Mouse (Mus musculus) heart, embryonic 16.5 days (tissue): ENCODE measurements at regions not wholly inside any gene's neighbourhood (a gene's known extent, or its start where the extent isn't known, plus 50 kb on each side); places are given as distances from the start of the nearest gene placed in this dataset.

ENCODE experiments used
- ATAC-seq: fragments of 200-750 bp; cut with Nextera tagmentation; replicated peaks from 2 replicates; pipeline ENCODE4 v1.8.0; 2017; ENCODE audit warnings: moderate number of reproducible peaks; ENCODE audit not compliant: insufficient read depth, low FRiP score; ENCODE audit errors: extremely low read depth
- H3K27ac ChIP-seq: fragments of 300-500 bp; sonication (generic); 2 replicates; pipeline ENCODE4 v1.5.1; 2014; ENCODE audit warnings: mild to moderate bottlenecking, low read length, control low read depth, moderate library complexity
- H3K27me3 ChIP-seq: fragments of 300-500 bp; sonication (generic); 2 replicates; pipeline ENCODE4 v1.6.1; 2014; ENCODE audit warnings: low read length, mixed read lengths; ENCODE audit not compliant: control insufficient read depth, insufficient read depth
- H3K36me3 ChIP-seq: fragments of 300-500 bp; sonication (generic); 2 replicates; pipeline ENCODE4 v1.6.1; 2014; ENCODE audit not compliant: control insufficient read depth, insufficient read depth
- H3K4me1 ChIP-seq: fragments of 300-500 bp; sonication (generic); 2 replicates; pipeline ENCODE4 v1.6.1; 2014; ENCODE audit warnings: low read length, mixed read lengths; ENCODE audit not compliant: control insufficient read depth, insufficient read depth
- H3K4me2 ChIP-seq: fragments of 300-500 bp; sonication (generic); 2 replicates; pipeline ENCODE4 v1.6.1; 2014; ENCODE audit warnings: low read depth, mild to moderate bottlenecking, control low read depth, low read length
- H3K4me3 ChIP-seq: fragments of 300-500 bp; sonication (generic); 2 replicates; pipeline ENCODE4 v1.5.1; 2014; ENCODE audit warnings: mild to moderate bottlenecking, control low read depth, low read length
- H3K9ac ChIP-seq: fragments of 300-500 bp; sonication (generic); 2 replicates; pipeline ENCODE4 v1.6.1; 2014; ENCODE audit warnings: low read length, control low read depth
- H3K9me3 ChIP-seq: fragments of 300-500 bp; sonication (generic); replicated peaks from 2 replicates; pipeline ENCODE4 v1.6.1; 2016; ENCODE audit warnings: low read length; ENCODE audit not compliant: control insufficient read depth
- WGBS: fragments of 180-500 bp; shearing (Covaris S2); extraction: QIAGEN DNeasy Blood & Tissue Kit; methylation state at CpG from one replicate; pipeline ENCODE4 v1.1.7; 2014; 5-methylcytosine and 5-hydroxymethylcytosine counted together

DNA sequence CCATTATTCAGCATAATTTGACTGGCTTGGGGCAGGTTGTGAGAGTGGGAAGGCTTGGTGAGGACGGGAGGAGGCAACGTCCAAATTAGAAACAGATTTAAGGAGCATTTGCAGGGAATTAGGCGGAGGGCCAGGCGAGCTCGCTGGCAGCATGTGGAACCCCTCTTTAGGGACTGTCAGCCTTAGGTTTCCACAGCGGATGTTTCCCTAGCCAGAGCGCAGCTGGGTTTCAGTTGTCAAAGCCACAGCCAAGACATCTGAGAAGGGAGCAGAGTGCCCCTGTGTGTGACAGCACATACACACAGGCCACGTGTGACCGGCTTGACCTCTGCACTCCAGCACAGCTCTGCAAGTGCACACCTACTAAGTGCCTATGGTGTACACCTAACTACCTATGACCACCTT lies 94.5 kb downstream of the Cpn2 start:
- WGBS = 41% methylated on average over 9 of the region's 9 CpGs

DNA sequence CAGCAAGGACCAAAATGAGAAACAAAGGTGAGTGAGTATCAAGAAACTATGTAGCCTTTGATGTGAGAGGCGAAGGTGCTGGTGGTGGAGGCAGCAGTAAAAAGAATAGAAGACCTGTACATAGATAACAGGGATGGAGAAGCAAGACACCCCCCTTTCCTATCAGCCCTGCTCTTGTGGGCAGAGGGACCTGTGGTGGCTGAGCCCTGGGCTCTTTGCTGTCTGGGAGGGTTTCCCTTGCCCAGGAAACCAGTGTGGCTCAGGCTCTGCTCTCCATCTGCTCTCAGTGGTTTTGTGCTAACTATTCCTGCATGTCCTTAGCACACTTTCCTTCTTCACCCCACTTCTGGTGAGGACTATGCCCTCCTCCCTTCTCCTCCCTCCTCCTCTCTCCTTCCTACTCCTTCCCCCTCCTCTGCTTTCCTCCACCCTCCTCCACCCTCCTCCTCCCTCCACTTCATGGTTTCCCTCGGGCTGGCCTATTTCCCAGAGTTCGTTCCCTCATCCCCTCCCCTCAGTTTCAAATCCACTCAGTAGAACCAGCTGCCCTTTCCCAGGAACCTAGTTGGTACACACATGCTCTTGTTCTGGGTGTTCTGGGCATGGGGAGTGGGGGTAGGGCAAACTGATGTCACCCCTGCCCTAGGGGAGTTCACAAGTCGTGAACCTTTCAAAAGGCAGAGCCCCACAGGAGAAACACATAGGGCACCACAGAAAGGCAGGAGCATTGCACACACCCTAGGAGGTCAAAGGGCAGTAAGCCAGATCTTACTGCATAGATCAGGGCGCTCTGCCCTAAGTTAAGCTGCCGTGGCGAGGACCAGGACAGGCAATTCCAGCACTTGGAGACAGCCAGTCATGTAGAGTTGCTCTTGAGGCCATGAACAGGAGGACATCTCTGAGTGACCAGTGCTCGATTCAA lies 93.1 kb downstream of the Cpn2 start:
- H3K9me3 ChIP-seq = no peaks in the 10 kb centered on the region
- no peaks in the 10 kb centered on the region for H3K36me3 ChIP-seq
- peaks cover 4% of the 10 kb centered on the region; the same call in 1 of the 2 replicates for H3K27me3 ChIP-seq
- peaks cover 2% of the 10 kb centered on the region; the same call in 1 of the 2 replicates for H3K4me1 ChIP-seq
- no peak for ATAC-seq
- 64% methylated on average over 8 of the region's 8 CpGs for WGBS
- H3K27ac ChIP-seq = no peak overlapping the region
- no peak overlapping the region for H3K9ac ChIP-seq
- no peak overlapping the region for H3K4me2 ChIP-seq
- no peak overlapping the region for H3K4me3 ChIP-seq

More for the DNA sequence above, 94.5 kb downstream of the Cpn2 start:
- Histone ChIP-seq H3K9ac (no peak overlapping the region), H3K4me3 (no peak overlapping the region), H3K27ac (no peak overlapping the region), H3K36me3 (no peaks in the 10 kb centered on the region), H3K27me3 (peaks cover 4% of the 10 kb centered on the region; the same call in 1 of the 2 replicates), H3K9me3 (no peaks in the 10 kb centered on the region), H3K4me1 (peaks cover 2% of the 10 kb centered on the region; the same call in 1 of the 2 replicates), H3K4me2 (no peak overlapping the region)
- ATAC-seq = peak; percentile 49

DNA sequence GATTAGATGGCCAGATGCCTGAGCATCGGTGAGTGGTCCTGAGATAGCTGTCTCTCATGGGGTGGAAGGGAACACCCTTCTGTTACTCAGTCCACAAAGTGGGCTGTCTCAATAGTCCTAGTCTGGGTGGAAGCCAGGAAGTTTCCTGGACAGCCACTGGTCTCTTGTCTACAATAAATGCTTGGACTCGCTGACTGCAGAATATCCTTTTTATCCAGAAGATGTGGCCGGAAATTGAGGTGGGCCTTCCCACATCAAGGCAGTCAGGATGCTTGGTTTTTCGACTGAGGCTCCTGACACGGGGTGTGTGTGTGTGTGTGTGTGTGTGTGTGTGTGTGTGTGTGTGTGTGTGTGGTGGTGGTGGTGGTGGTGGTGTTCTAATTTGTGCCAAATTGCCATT lies 91.0 kb downstream of the Cpn2 start:
- Histone ChIP-seq H3K27me3 (no peaks in the 10 kb centered on the region), H3K4me2 (no peak overlapping the region), H3K9ac (no peak overlapping the region), H3K4me1 (peaks cover 4% of the 10 kb centered on the region; the same call in 1 of the 2 replicates), H3K9me3 (no peaks in the 10 kb centered on the region), H3K36me3 (no peaks in the 10 kb centered on the region), H3K27ac (no peak overlapping the region), H3K4me3 (no peak overlapping the region)
- ATAC-seq = no peak
- 60% methylated on average over 5 of the region's 5 CpGs for WGBS

DNA sequence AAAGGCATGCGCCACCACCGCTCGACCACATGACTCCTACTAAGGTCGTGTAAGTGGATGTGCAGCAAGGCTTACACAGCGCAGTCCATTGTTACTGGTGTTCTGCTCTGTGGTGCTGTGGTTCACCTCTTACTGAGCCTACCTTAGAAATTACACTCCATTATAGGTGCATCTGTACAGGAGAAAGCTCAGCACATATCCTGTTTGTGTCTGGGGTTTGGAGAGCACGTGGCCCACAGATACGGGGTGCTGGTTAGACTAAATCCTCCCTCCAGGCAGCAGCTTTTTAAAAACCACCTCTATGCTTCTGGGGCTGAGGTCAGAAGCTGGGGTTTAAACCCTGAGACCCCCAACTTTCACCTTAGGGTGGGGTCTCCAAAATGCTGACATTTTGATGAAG lies 89.5 kb downstream of the Cpn2 start:
- Histone ChIP-seq H3K4me2 (no peak overlapping the region), H3K27ac (no peak overlapping the region), H3K36me3 (no peaks in the 10 kb centered on the region), H3K4me3 (no peak overlapping the region), H3K9ac (no peak overlapping the region), H3K4me1 (peaks cover 4% of the 10 kb centered on the region; the same call in 1 of the 2 replicates), H3K27me3 (no peaks in the 10 kb centered on the region), H3K9me3 (no peaks in the 10 kb centered on the region)
- WGBS = 82% methylated on average over 7 of the region's 7 CpGs
- ATAC-seq = no peak

DNA sequence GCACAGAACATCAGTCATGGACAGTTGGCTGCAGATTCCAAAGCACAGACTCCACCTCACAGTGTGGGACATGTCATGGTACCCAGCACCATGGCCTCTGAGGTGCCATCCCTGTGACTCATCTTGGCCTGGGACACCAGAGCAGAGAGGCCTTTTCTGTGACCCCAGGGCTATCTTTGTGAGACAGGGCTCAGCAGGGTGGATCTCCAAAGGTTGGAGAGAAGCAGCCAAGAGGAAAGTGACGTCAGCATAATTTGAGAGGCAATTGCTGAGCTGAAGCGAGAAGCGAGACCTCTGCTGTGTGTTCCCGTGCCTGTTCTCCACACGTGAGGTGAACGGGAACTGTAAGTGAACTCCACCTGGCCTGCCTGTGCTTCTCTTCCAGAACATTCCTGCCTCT lies 88.7 kb downstream of the Cpn2 start:
- WGBS = 67% methylated on average over 6 of the region's 6 CpGs
- ATAC-seq = no peak
- Histone ChIP-seq H3K27me3 (no peaks in the 10 kb centered on the region), H3K36me3 (no peaks in the 10 kb centered on the region), H3K4me3 (no peak overlapping the region), H3K9ac (no peak overlapping the region), H3K4me2 (no peak overlapping the region), H3K4me1 (peaks cover 4% of the 10 kb centered on the region; the same call in 1 of the 2 replicates), H3K9me3 (no peaks in the 10 kb centered on the region), H3K27ac (no peak overlapping the region)

DNA sequence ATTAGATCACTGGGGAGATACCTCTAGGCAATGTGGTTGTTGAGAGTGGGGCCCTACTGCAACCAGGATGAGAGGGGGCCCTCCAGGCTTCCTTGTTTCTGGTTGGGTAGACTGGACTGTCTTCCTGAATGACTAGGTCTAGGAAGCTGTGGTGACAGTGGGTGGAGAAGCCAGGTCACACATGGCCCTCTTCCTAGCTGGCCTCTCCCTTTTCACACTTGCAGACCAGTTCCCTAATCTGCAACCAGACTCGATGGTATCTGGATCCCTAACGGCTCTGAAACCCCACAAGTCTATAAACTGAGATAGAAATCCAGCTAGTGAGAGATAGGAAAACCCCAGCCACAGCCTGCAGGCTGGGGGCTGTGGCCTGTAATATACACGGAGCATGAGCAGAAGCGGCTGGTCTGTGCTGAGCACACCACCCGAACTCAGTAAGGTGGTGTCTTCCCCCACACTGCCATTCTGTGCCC lies 87.8 kb downstream of the Cpn2 start:
- no peak overlapping the region for H3K4me3 ChIP-seq
- no peaks in the 10 kb centered on the region for H3K9me3 ChIP-seq
- H3K27ac ChIP-seq = no peak overlapping the region
- no peak overlapping the region for H3K4me2 ChIP-seq
- 57% methylated on average over 5 of the region's 5 CpGs for WGBS
- no peak overlapping the region for H3K9ac ChIP-seq
- H3K27me3 ChIP-seq = no peaks in the 10 kb centered on the region
- peaks cover 6% of the 10 kb centered on the region for H3K4me1 ChIP-seq
- ATAC-seq = no peak
- no peaks in the 10 kb centered on the region for H3K36me3 ChIP-seq

DNA sequence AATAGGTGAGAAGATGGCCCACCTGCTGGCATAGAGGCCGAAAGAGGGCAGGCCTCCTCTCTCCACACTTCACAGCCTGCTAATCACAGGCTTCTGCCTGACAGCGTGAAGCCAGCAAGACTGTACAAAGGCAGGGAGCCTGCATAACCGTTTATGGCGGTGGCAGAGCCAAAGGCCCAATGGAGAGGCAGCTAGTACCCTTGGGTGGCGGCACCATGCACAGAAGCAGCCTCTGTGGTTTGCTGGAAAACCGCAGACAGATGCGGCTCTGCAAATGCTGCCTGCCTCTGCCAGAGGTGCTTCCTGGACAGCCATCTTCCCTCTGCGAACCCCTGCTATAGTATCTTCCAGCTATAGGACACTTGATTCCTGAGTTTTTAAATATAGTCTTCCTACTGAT lies 86.2 kb downstream of the Cpn2 start:
- Histone ChIP-seq H3K9me3 (no peaks in the 10 kb centered on the region), H3K4me2 (no peak overlapping the region), H3K27ac (no peak overlapping the region), H3K4me1 (peaks cover 22% of the 10 kb centered on the region), H3K9ac (no peak overlapping the region), H3K4me3 (no peak overlapping the region), H3K36me3 (no peaks in the 10 kb centered on the region), H3K27me3 (no peaks in the 10 kb centered on the region)
- WGBS = 68% methylated on average over 8 of the region's 8 CpGs
- no peak for ATAC-seq

DNA sequence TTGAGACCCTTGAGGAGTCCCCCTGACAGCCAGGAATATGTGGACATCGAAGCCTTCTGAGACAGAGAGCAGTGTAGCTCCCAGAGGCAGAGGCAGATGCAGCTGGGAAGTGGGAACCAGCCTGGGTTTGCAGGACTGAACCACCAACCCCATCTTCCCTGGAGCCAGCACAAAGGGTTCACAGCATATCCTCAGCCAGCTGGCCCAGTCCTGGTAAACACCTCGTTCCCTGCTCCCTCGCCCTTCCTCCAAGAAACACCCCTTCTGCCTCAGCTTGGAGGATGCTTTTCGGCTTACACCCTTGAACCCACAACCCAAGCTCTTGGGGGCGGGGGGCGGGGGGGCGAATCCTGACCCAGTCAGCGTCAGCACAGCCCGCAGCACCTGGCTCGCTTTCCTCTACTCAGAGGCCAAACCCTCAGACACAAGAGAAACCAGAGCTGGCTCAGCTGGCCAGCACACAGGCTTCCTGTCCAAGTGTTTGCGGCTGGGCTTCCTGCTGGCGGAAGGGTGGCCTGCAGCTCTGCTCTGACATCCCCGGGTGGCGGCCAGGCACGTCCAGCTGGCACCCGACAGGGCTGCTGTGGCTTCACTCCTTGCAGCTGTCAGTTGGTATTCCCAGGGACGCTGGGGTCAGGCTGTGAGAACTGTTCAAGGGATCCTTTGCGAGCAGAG lies 82.6 kb downstream of the Cpn2 start:
- H3K9ac ChIP-seq = peak overlapping the region; percentile 53
- peaks cover 54% of the 10 kb centered on the region for H3K4me1 ChIP-seq
- ATAC-seq = peak; percentile 67
- H3K4me2 ChIP-seq = peak overlapping the region; percentile 45
- WGBS = 13% methylated on average over 18 of the region's 18 CpGs
- H3K27ac ChIP-seq = peak overlapping the region; percentile 83
- no peaks in the 10 kb centered on the region for H3K9me3 ChIP-seq
- H3K27me3 ChIP-seq = no peaks in the 10 kb centered on the region
- H3K4me3 ChIP-seq = no peak overlapping the region
- no peaks in the 10 kb centered on the region for H3K36me3 ChIP-seq

DNA sequence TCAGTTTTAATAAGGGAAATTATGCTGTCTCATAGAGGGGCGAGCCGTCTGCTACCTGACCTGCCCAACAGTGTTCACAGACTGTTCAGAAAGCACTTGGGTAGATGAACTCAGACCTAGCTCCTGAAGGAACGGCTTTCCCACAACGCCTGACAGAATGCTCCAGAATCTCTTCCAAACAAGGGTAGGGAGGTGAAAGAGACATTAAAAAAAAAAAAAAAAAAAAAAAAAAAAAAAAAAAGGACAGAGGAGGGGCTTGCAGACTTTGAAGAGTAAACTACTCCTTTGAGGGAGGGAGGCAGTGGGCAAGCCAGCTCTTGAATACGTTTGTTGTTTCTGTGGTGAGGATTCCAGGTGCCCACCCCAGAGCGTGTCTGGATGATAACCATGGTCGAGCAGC lies 81.6 kb downstream of the Cpn2 start:
- WGBS = 51% methylated on average over 7 of the region's 7 CpGs

More for the DNA sequence above, 81.6 kb downstream of the Cpn2 start:
- no peak overlapping the region for H3K4me2 ChIP-seq
- peak overlapping the region; percentile 53; the same call in 1 of the 2 replicates for H3K9ac ChIP-seq
- no peak overlapping the region for H3K4me3 ChIP-seq
- peaks cover 1% of the 10 kb centered on the region; the same call in 1 of the 2 replicates for H3K27me3 ChIP-seq
- peaks cover 53% of the 10 kb centered on the region for H3K4me1 ChIP-seq
- no peaks in the 10 kb centered on the region for H3K9me3 ChIP-seq
- peak overlapping the region; percentile 83 for H3K27ac ChIP-seq
- no peaks in the 10 kb centered on the region for H3K36me3 ChIP-seq
- ATAC-seq = no peak
